Mouse (Mus musculus) lung, adult 2 months (tissue): ENCODE data around the gene Hyal1. TPM values are rescaled to one million over a fixed set of nuclear protein-coding genes. Genes with fewer than 3 reads are reported as not detected.
A peak's percentile ranks its signal among the peaks of the same experiment; 100 is the strongest.
"Not testable (repeated sequence)": the region's sequence is repeated elsewhere in the genome, so short reads cannot be mapped to it uniquely, and the experiment has no call there.

Source experiments
- DNase-seq: peaks from one replicate; pipeline ENCODE4 v3.0.0; 2022
- H3K4me1 ChIP-seq: fragments of 200-500 bp; 2 replicates; pipeline ENCODE4 v1.6.1; 2011; ENCODE audit warnings: low read length; ENCODE audit not compliant: control insufficient read depth, insufficient read depth
- H3K4me3 ChIP-seq: fragments of 200-500 bp; replicated peaks from 2 replicates; pipeline ENCODE3; 2011; ENCODE audit warnings: low read depth, mild to moderate bottlenecking, control low read depth, low read length; ENCODE audit errors: extremely low read depth
- CTCF ChIP-seq: fragments of 200-500 bp; IDR thresholded peaks from 2 replicates; pipeline ENCODE4 v1.5.1; 2011; ENCODE audit warnings: mild to moderate bottlenecking, low read length, control low read depth; ENCODE audit not compliant: insufficient read depth
- POLR2A ChIP-seq: fragments of 200-500 bp; IDR thresholded peaks from 2 replicates; pipeline ENCODE4 v1.6.1; 2011; ENCODE audit warnings: low read depth, mild to moderate bottlenecking, control low read depth, low read length, borderline replicate concordance; ENCODE audit errors: extremely low read depth
- WGBS: fragments of 180-500 bp; shearing (Covaris S2); methylation state at CpG from one replicate; pipeline ENCODE4 v1.1.7; 2018; 5-methylcytosine and 5-hydroxymethylcytosine counted together
- polyA plus RNA-seq: library from polyadenylated mRNA; depleted of rRNA; stranded (reverse); fragments of >200 nt; gene quantifications from 2 replicates; pipeline ENCODE4 v1.2.3, GENCODE M21; 2012

The Hyal1 gene
- polyA plus RNA-seq, 1 experiment: 26.5 TPM

DNA sequence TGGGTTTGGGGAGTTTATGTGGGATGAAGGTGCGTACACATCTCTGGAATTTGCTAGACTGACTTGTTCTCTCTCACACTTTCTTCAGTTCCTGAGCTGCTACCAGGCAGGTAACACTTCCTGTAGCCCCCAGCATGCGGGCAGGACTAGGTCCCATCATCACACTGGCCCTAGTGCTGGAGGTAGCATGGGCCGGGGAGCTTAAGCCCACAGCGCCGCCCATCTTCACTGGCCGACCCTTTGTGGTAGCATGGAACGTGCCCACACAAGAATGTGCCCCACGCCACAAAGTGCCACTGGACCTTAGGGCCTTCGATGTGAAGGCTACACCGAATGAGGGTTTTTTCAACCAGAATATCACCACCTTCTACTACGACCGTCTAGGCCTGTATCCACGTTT, 6.7 kb upstream of the Hyal1 start:
- TF ChIP-seq POLR2A (peak; percentile 28; the same call in 1 of the 2 replicates), CTCF (no peak)
- no peak for DNase-seq
- Histone ChIP-seq H3K4me3 (peak overlapping the region; percentile 91), H3K4me1 (peaks cover 14% of the 10 kb centered on the region)
- 29% methylated on average over 13 of the region's 13 CpGs for WGBS

DNA sequence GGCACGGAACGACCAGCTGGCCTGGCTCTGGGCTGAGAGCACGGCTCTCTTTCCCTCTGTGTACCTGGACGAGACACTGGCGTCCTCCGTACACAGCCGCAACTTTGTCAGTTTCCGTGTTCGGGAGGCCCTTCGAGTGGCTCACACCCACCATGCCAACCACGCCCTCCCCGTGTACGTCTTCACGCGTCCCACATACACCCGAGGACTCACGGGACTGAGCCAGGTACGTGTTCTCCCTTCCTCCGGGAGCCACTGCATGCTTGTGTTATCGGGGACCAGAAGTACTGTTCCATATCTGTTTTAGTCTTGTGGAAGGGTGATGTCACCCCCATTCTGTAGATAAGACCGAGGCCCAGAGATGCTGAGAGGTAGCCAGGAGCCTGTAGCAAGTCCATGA, 5.9 kb upstream of the Hyal1 start:
- Histone ChIP-seq H3K4me3 (peak overlapping the region; percentile 91), H3K4me1 (peaks cover 14% of the 10 kb centered on the region)
- TF ChIP-seq CTCF (no peak), POLR2A (peak; percentile 47; the same call in 1 of the 2 replicates)
- WGBS: 54% methylated on average over 21 of the region's 21 CpGs
- DNase-seq: no peak

DNA sequence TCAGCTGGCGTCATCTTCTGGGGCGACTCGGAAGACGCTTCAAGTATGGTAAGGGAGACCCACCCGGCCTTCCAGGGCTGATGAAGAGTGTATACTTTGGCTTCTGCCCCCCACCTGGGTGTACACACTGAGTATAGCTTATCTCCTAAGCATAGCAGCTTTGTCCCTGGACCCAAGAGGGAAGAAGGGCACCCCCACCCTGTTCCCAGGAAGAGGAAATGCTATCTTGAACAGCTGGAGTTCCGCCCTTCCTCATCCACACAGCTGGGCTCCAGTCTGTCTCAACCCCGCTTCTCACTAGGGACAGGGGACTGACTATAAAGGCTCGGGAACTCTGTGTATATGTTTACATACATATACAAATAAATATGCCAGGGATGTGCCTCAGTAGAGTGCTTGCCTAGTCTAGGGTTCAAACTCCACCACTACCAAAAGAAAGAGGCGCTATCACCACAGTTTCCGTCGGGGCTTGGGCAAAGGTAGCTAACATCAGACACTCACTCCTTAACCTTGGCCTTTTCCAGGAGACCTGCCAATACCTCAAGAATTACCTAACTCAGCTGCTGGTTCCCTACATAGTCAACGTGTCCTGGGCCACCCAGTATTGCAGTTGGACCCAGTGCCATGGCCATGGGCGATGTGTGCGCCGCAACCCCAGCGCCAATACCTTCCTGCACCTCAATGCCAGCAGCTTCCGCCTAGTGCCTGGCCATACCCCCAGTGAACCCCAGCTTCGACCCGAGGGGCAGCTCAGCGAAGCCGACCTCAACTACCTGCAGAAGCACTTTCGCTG, 5.0 kb upstream of the Hyal1 start:
- Histone ChIP-seq H3K4me3 (peak overlapping the region; percentile 91), H3K4me1 (peaks cover 18% of the 10 kb centered on the region)
- no peak for DNase-seq
- 74% methylated on average over 22 of the region's 22 CpGs for WGBS
- TF ChIP-seq POLR2A (no peak; the same call in 1 of the 2 replicates), CTCF (no peak)

DNA sequence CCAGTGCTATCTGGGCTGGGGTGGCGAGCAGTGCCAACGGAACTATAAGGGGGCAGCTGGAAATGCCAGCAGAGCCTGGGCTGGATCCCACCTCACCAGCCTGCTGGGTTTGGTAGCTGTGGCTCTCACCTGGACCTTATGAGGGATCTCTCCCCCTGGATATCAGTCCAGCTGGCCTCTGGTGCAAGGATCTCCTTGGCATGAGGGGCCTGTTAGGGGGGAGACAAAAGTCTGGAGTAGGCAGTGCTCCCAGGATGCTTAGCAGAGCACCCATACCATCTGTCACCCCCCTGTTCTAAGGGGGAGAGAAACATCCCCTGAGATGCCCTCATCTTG, 4.4 kb upstream of the Hyal1 start:
- no peak for TF ChIP-seq POLR2A
- TF ChIP-seq CTCF: no peak
- H3K4me1 ChIP-seq: peaks cover 18% of the 10 kb centered on the region
- no peak overlapping the region for H3K4me3 ChIP-seq
- DNase-seq: no peak
- WGBS: 93% methylated on average over 2 of the region's 2 CpGs

DNA sequence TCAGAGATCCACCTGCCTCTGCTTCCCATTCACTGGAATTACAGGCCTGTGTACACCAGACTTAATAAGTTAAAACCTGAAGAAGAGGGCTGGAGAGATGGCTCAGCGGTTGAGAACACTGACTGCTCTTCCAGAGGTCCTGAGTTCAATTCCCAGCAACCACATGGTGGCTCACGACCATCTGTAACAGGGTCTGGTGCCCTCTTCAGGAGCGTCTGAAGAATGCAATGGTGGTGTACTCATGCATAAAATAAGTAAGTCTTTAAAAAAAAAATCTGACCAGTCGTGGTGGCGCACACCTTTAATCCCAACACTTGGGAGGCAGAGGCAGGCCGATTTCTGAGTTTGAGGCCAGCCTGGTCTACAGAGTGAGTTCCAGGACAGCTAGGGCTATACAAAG, 3.0 kb upstream of the Hyal1 start:
- not testable (repeated sequence) for DNase-seq, H3K4me3 ChIP-seq
- peaks cover 24% of the 10 kb centered on the region for H3K4me1 ChIP-seq
- 90% methylated on average over 6 of the region's 6 CpGs for WGBS

DNA sequence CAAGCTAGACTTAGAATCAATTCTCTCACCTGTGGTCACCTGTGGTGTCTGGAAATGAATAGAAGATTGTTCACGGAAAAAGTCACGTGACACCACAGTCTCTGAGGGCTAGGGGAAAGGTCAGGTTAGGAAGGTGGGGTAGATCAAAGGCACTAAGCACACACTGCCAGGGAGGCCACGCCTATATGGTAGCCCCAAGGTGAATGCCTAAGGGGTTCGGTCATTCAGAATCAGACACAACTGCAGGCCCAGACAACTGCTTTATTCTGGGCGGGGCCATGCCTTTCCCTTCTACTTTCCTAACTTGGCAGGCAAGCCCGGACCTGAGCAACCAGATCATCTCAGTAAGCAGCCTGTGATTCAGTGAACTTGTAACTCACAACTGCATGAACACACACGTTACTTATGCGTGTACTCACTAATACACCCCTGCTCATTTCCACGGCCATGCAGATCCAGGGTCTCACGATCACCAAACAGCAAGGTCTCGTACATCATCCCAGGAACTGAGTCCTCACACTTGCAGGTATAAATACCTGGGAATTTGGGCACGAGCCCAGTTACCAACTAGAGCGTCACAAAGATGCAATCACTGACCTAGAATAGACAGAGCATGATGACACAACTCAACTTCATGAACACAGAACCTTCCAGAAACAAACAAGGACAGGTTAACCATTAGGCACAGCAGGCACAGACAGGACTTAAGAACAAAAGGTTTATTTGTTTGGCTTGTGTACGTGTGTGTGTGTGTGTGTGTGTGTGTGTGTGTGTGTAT, 959 bp upstream of the Hyal1 start:
- TF ChIP-seq CTCF (no peak), POLR2A (no peak)
- no peak for DNase-seq
- 64% methylated on average over 14 of the region's 14 CpGs for WGBS
- H3K4me1 ChIP-seq: peaks cover 17% of the 10 kb centered on the region
- H3K4me3 ChIP-seq: no peak overlapping the region

DNA sequence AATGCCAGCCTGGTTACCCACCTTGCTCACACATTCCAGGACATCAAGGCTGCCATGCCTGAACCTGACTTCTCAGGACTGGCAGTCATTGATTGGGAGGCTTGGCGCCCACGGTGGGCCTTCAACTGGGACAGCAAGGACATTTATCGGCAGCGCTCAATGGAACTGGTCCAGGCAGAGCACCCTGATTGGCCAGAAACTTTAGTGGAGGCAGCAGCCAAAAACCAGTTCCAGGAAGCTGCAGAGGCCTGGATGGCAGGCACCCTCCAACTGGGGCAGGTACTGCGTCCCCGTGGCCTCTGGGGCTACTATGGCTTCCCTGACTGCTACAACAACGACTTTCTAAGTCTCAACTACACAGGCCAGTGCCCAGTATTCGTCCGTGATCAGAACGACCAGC, 1.1 kb downstream of the Hyal1 start:
- no peak overlapping the region for H3K4me3 ChIP-seq
- DNase-seq: no peak
- no peak for TF ChIP-seq POLR2A
- TF ChIP-seq CTCF: no peak
- WGBS: 91% methylated on average over 10 of the region's 10 CpGs
- H3K4me1 ChIP-seq: peaks cover 15% of the 10 kb centered on the region; the same call in 1 of the 2 replicates

DNA sequence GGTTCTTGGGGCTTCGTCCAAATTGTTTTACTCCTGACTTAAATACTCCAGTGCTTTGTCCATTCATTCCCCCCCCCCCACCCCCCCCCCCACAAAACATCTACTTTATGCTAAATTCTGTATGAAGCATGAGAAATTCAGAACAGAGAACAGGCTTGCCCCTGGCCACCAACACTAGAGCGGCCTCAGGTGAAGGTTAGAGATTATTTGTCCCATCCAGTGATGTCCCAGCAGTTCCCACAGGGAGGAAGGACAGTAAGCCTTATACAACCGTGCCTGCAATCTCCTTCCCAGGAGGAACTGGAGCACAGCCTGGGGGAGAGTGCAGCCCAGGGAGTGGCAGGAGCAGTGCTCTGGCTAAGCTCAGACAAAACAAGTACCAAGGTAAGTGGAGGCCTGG, 1.9 kb downstream of the Hyal1 start, which contains the start of gene Naa80:
TSS of gene Naa80 (plus strand) at position 301 of the 400 bp plus-strand sequence.
- no peak for TF ChIP-seq CTCF
- no peak for TF ChIP-seq POLR2A
- 77% methylated on average over 3 of the region's 3 CpGs for WGBS
- Histone ChIP-seq H3K4me3 (no peak within 1 kb of the TSS), H3K4me1 (peaks cover 15% of the 10 kb centered on the region; the same call in 1 of the 2 replicates)
- DNase-seq: no peak

DNA sequence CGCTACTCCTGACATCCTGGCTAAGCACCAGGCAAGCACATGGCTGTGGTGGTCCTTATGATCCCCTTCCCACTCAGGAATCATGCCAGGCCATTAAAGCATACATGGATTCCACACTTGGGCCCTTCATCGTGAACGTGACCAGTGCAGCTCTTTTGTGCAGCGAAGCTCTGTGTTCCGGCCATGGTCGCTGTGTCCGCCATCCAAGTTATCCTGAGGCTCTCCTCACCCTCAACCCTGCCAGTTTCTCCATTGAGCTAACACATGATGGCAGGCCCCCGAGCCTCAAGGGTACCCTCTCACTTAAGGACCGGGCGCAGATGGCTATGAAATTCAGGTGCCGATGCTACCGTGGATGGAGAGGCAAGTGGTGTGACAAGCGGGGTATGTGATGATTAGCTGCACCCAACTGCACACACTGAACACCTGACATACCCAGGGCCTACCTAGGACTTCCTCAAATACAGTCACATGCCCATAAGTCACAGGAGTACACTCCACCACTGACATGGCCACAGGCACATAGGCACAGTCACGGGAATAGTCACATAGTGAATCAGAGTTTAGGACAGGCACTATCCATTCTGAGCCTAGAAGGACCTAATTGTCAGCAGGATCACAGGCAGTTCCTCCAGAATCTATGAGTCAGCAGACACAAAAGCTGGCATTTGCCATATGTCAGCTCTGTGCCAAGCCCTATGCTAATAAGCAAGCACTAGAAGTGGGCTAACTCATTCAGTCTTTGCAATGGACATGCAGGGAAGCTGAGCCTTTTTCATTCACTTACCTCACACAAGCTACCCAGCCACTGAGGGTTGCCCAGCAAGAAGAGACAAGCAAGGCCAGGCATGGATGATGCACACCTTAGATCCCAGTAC, 2.5 kb downstream of the Hyal1 start:
- no peak for DNase-seq
- Histone ChIP-seq H3K4me3 (no peak overlapping the region), H3K4me1 (peaks cover 15% of the 10 kb centered on the region; the same call in 1 of the 2 replicates)
- 93% methylated on average over 14 of the region's 14 CpGs for WGBS
- TF ChIP-seq CTCF (no peak), POLR2A (no peak)
